31 mouse cellular contexts compared by ENCODE assay signal in the genomic region with DNA sequence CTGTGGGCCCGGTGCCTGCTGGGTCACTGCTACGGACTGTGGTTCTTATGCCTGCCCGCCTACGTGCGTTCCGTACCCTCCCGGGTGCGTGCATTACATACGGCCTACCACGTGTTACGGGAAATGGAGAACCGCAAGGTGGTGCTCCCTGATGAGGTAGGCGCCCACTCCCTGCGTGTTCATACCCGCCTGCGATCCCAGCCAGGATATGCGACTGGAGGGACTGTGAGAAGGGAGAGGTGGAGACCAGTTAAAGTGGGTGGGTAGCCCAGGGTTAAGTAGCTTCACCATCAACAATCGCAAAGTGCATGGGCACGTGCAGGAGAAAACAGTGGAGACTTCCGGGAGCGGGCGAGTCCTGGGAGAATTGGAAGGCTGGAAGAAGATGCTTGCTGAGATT. TPM values are rescaled to one million over a fixed set of nuclear protein-coding genes. Genes with fewer than 3 reads are reported as not detected.
DNase-seq lines count a peak whose midpoint lies in the region; ATAC-seq and TF ChIP-seq lines count a peak whose summit lies in the region.
"Had no signal": no experiment of that assay in that cellular context is flagged by ENCODE, and none has a peak within 500 bp of the region (broad histone marks: within the 10 kb centered on the region; RNA-seq: fewer than 3 reads in every experiment).

No protein-coding gene starts in this region.

- H3K9ac ChIP-seq in ES-E14 (ENCODE audit: insufficient read depth, low read depth, low read length, poor library complexity, severe bottlenecking): peak overlapping the region; percentile 66
- H3K9ac ChIP-seq: embryonic facial prominence, embryonic 13.5 days; forebrain, embryonic 12.5 days; forebrain, embryonic 15.5 days; heart, embryonic 12.5 days; heart, embryonic 15.5 days; hindbrain, embryonic 12.5 days; intestine, embryonic 15.5 days had no signal

- peak; percentile 38 for DNase-seq in cerebellum, adult 11-12 months
- DNase-seq in heart, embryonic 10.5 days (ENCODE audit: low spot score): peak; percentile 71
- no peak for DNase-seq in heart, postnatal 36 days
- DNase-seq in ES-E14 (ENCODE audit: low read depth, low spot score): no peak
- DNase-seq in adrenal gland, postnatal 14 days: no peak
- no peak for DNase-seq in thymus, postnatal 25 days
- DNase-seq: adrenal gland, postnatal 10 days; cerebellum, adult 18-20 months; cerebellum, adult 9-10 months; cerebellum, postnatal 25 days; embryo, embryonic 11 days; gastrocnemius, postnatal 25 days; heart, adult 2 months; heart, postnatal 10 days; heart, postnatal 4 days; kidney, adult 11 months; kidney, adult 8-10 months had no signal

- H3K27me3 ChIP-seq in heart, embryonic 10.5 days (ENCODE audit: insufficient read depth, poor library complexity, severe bottlenecking): no peaks in the 10 kb centered on the region
- H3K27me3 ChIP-seq in E14TG2a.4 (ENCODE audit: insufficient read depth, low read length): peaks cover 11% of the 10 kb centered on the region
- H3K27me3 ChIP-seq: embryonic facial prominence, embryonic 13.5 days; forebrain, embryonic 12.5 days; forebrain, embryonic 15.5 days; heart, embryonic 12.5 days; heart, embryonic 15.5 days; hindbrain, embryonic 12.5 days; intestine, embryonic 15.5 days had no signal

- H3K36me3 ChIP-seq in heart, embryonic 10.5 days: peaks cover 83% of the 10 kb centered on the region
- H3K36me3 ChIP-seq in E14TG2a.4 (ENCODE audit: insufficient read depth, low read length) (peaks cover 51% of the 10 kb centered on the region), ES-E14 (ENCODE audit: control insufficient read depth, insufficient read depth, low read length, poor library complexity, severe bottlenecking) (peaks cover 2% of the 10 kb centered on the region; the same call in 1 of the 2 replicates)

- H3K9me3 ChIP-seq in heart, embryonic 10.5 days: no peaks in the 10 kb centered on the region
- no peaks in the 10 kb centered on the region for H3K9me3 ChIP-seq in E14TG2a.4 (ENCODE audit: low read length)
- no peaks in the 10 kb centered on the region for H3K9me3 ChIP-seq in ES-E14 (ENCODE audit: control insufficient read depth, insufficient read depth, low read depth, low read length)
- H3K9me3 ChIP-seq: embryonic facial prominence, embryonic 10.5 days; embryonic facial prominence, embryonic 13.5 days; forebrain, embryonic 12.5 days; forebrain, embryonic 15.5 days; G1E; heart, embryonic 12.5 days; heart, embryonic 15.5 days; hindbrain, embryonic 12.5 days; intestine, embryonic 15.5 days had no signal

- no peak overlapping the region for H3K4me3 ChIP-seq in heart, embryonic 10.5 days
- H3K4me3 ChIP-seq in E14TG2a.4 (replicated peaks; ENCODE audit: low read length) (peak overlapping the region; percentile 70), ES-E14 (ENCODE audit: insufficient read depth in 1 of 2, low read depth in 1 of 2, low read length in 2 of 2, poor library complexity in 1 of 2, severe bottlenecking in 1 of 2) (peak overlapping the region in 1 of 2 experiments; percentile 47; a peak in 2 of 4 replicates)
- H3K4me3 ChIP-seq: embryonic facial prominence, embryonic 10.5 days; embryonic facial prominence, embryonic 13.5 days; erythroblast, embryonic 14.5 days; forebrain, embryonic 12.5 days; forebrain, embryonic 15.5 days; heart, adult 2 months; heart, embryonic 12.5 days; heart, embryonic 15.5 days; hindbrain, embryonic 12.5 days; intestine, embryonic 15.5 days had no signal

- peaks cover 14% of the 10 kb centered on the region; the same call in 1 of the 2 replicates for H3K4me1 ChIP-seq in heart, embryonic 10.5 days
- H3K4me1 ChIP-seq in E14TG2a.4 (replicated peaks; ENCODE audit: low read depth, low read length) (peaks cover 62% of the 10 kb centered on the region), ES-E14 (ENCODE audit: control insufficient read depth in 2 of 2, insufficient read depth in 2 of 2, low read length in 2 of 2, poor library complexity in 1 of 2) (peaks cover 0 to 13% of the 10 kb centered on the region in 2 experiments; a peak in 1 of 4 replicates)
- H3K4me1 ChIP-seq: embryonic facial prominence, embryonic 13.5 days; forebrain, embryonic 12.5 days; forebrain, embryonic 15.5 days; hindbrain, embryonic 12.5 days; intestine, embryonic 15.5 days had no signal

- TF ChIP-seq CTCF in E14TG2a.4 (conservative IDR thresholded peaks at IDR 0.05; ENCODE audit: low read length): no peak

- H3K27ac ChIP-seq in heart, embryonic 10.5 days: no peak overlapping the region
- no peak overlapping the region for H3K27ac ChIP-seq in ES-E14 (ENCODE audit: insufficient read depth, low read depth, low read length, poor library complexity, severe bottlenecking)
- H3K27ac ChIP-seq: embryonic facial prominence, embryonic 10.5 days; embryonic facial prominence, embryonic 13.5 days; forebrain, embryonic 12.5 days; forebrain, embryonic 15.5 days; heart, adult 2 months; heart, embryonic 15.5 days; hindbrain, embryonic 12.5 days; intestine, embryonic 15.5 days had no signal

- in situ Hi-C loops in ES-E14 (cut with MboI; ENCODE audit: low sequenced_read_pairs in 2 of 2, unreplicated experiment in 2 of 2): no loop called here

- intact Hi-C loops in heart, postnatal 36 days (cut with DNase I): no loop called here

- 91% methylated on average over 22 of the region's 22 CpGs for WGBS in heart, embryonic 10.5 days

- ATAC-seq in cerebellum, adult (ENCODE audit: insufficient number of reproducible peaks, low FRiP score, low TSS enrichment): no peak
- ATAC-seq: forebrain, embryonic 15.5 days; hindbrain, embryonic 16.5 days; intestine, embryonic 15.5 days had no signal

TF ChIP-seq in ES-E14, 5 proteins besides CTCF, POLR2A, EP300 and RAD21:
- TF ChIP-seq ZNF384 (IDR thresholded peaks at IDR 0.05; ENCODE audit: low read depth, low read length): no peak
- no peak for TF ChIP-seq CHD2 (IDR thresholded peaks at IDR 0.05; ENCODE audit: low read depth, low read length)
- no peak for TF ChIP-seq HCFC1 (IDR thresholded peaks at IDR 0.05; ENCODE audit: borderline replicate concordance, insufficient read depth, low read length)
- no peak for TF ChIP-seq MAFK (IDR thresholded peaks at IDR 0.05; ENCODE audit: insufficient read depth, low read depth, low read length)
- no peak for TF ChIP-seq ZC3H11A (IDR thresholded peaks at IDR 0.05; ENCODE audit: borderline replicate concordance, low read depth, low read length)

RNA-seq across cellular contexts. Expression of gene Dennd4b, which starts 8.9 kb away (rescaled TPM):
- 4.6 and 7.0 TPM in 2 replicates for polyA plus RNA-seq in heart, embryonic 10.5 days (2016; fragmentation: Nextera tagmentation; extraction: Ambion mirVana)
- 10 to 100 TPM; 34.0 to 34.5 TPM for total RNA-seq in heart, postnatal 36 days (2021)
- 4.1 and 8.2 TPM in 2 replicates for total RNA-seq in ES-E14 (2012; rRNA removed)
- 6.9 and 12.3 TPM in 2 replicates for total RNA-seq in adrenal gland, postnatal 14 days (2021)

RNA-seq across cellular contexts. Expression of gene Gatad2b, which starts 19.1 kb away (rescaled TPM):
- polyA plus RNA-seq in heart, embryonic 10.5 days (2016; fragmentation: Nextera tagmentation; extraction: Ambion mirVana): 10.6 and 11.8 TPM in 2 replicates
- total RNA-seq in heart, postnatal 36 days (2021): 10 to 100 TPM; 50.1 to 50.7 TPM
- total RNA-seq in ES-E14 (2012; rRNA removed): 17.9 and 20.9 TPM in 2 replicates
- total RNA-seq in adrenal gland, postnatal 14 days (2021): 66.4 and 76.6 TPM in 2 replicates

RNA-seq across cellular contexts. Expression of gene Crtc2, which starts 19.9 kb away (rescaled TPM):
- polyA plus RNA-seq in heart, embryonic 10.5 days (2016; fragmentation: Nextera tagmentation; extraction: Ambion mirVana): 14.4 and 21.6 TPM in 2 replicates
- total RNA-seq in heart, postnatal 36 days (2021): 10 to 100 TPM; 18.2 to 20.8 TPM
- total RNA-seq in ES-E14 (2012; rRNA removed): 9.8 and 11.8 TPM in 2 replicates
- 37.5 and 51.7 TPM in 2 replicates for total RNA-seq in adrenal gland, postnatal 14 days (2021)

RNA-seq across cellular contexts. Expression of gene Slc39a1, which starts 25.9 kb away (rescaled TPM):
- polyA plus RNA-seq in heart, embryonic 10.5 days (2016; fragmentation: Nextera tagmentation; extraction: Ambion mirVana): 51.3 and 79.6 TPM in 2 replicates
- total RNA-seq in heart, postnatal 36 days (2021): 10 to 100 TPM; 82.5 to 90.4 TPM
- 88.4 and 115 TPM in 2 replicates for total RNA-seq in ES-E14 (2012; rRNA removed)
- total RNA-seq in adrenal gland, postnatal 14 days (2021): 106 and 108 TPM in 2 replicates

RNA-seq across cellular contexts. Expression of gene Creb3l4, which starts 30.5 kb away (rescaled TPM):
- polyA plus RNA-seq in heart, embryonic 10.5 days (2016; fragmentation: Nextera tagmentation; extraction: Ambion mirVana): 2.1 and 2.2 TPM in 2 replicates
- total RNA-seq in heart, postnatal 36 days (2021): not detected
- 2.3 and 4.8 TPM in 2 replicates for total RNA-seq in ES-E14 (2012; rRNA removed)
- 0.33 and 0.38 TPM in 2 replicates for total RNA-seq in adrenal gland, postnatal 14 days (2021)
- total RNA-seq: gastrocnemius, adult 8-10 months had no signal
- polyA plus RNA-seq: erythroblast, embryonic 14.5 days; G1E had no signal

Comparison
In these comparisons a context has a peak if more than half of its experiments do, and no peak if none do; other contexts are left out.
1. DNase-seq: peak in cerebellum, adult 11-12 months (single experiment) and heart, embryonic 10.5 days (single experiment); none in heart, postnatal 36 days (0 of 2), ES-E14 (single experiment), adrenal gland, postnatal 14 days (single experiment) and thymus, postnatal 25 days (single experiment).